Mouse (Mus musculus): ENCODE results near the gene Slc16a8.
A peak's percentile ranks its signal among the peaks of the same experiment; 100 is the strongest.

Slc16a8 gene

DNA sequence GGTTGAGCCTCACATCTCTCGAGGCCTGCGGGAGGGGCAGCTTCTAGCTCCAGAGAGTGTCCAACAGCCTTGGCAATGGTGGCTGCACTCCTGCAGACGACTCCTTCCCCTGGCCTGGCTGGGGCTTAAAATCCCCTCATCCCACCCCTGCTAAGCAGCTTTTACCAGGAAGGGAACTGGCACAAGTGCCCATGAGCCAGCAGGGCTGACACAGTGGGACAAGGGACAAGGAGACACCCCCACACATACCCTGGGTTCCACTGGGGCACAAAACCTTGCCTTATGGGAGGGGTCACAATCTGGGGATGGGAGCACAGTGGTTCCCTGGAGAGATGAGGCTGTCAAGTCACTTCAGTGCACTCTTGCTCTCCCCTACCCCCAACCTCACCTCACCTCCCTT is at the start of gene Slc16a8:
Slc16a8 (minus strand) TSS at position 101 of the 400 bp plus-strand sequence.
- DNase-seq = no peak

GRCm38 (mm10) chr15:79303725-79304124 is 49.2 kb upstream of the Slc16a8 start:
- no peak for DNase-seq

- DNase-seq = no peak
These were observed 45.1 kb upstream of the Slc16a8 start for GRCm38 (mm10) chr15:79299563-79300155.

- DNase-seq = no peak
These were observed 44.0 kb upstream of the Slc16a8 start for GRCm38 (mm10) chr15:79298553-79298952.

DNA sequence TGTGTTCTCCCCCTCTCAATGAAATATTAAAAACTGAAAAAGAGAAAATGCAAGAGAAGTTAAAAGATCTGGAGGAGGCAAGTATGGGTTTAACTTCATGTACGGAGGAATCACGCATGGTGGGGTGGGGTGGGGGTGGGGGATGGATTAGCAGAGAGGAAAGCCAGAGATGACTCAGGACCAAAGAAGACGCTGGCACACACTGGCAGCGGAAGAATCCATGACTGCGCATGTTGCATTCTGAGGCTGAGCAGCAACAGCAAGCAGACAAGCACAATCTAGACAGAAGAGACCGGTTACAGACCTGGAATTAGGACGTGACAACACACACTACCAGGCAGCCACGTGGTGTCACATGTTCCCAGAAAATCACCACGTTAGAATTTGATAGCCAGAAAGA is 38.2 kb upstream of the Slc16a8 start:
- no peak for DNase-seq

DNA sequence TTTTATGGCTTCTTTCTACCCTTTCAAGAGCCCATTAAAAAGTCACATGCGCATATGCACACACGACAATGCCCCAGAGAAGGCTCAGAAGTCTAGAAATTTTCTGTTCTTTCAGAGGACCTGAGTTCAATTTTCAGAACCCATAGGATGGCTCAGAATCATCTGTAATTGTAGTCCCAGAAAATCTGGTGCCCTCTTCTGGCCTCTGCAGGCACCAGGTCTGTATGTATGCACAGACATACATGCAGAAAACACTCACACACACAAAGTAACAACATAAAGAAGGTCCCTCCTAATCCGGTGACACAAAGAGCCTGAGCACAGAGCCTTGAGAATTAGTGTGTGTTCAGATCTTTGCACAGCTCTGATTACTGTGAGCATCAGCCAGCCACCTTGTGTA is 35.8 kb upstream of the Slc16a8 start:
- no peak for DNase-seq

GRCm38 (mm10) chr15:79289441-79289840 is 34.9 kb upstream of the Slc16a8 start:
- no peak for DNase-seq

DNA sequence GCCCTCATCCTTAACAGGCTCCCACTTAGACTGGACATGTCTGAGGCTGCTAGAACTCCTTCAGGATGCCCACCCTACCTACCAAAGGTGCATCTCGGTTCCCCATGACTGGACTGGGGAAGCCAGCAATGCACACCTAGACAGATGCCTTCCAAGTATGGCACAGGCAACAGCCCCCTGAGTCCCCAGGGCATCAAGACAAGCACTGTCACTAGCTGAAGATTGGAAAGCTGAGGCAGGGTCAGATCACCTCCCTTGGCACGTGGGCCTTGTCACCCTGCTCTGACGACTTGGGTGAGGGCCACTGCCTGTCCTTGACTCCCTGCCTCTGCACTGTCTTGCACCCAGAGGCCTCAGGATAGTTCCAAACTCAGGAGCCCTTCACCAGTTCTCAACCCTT is 33.8 kb upstream of the Slc16a8 start:
- DNase-seq = no peak

DNA sequence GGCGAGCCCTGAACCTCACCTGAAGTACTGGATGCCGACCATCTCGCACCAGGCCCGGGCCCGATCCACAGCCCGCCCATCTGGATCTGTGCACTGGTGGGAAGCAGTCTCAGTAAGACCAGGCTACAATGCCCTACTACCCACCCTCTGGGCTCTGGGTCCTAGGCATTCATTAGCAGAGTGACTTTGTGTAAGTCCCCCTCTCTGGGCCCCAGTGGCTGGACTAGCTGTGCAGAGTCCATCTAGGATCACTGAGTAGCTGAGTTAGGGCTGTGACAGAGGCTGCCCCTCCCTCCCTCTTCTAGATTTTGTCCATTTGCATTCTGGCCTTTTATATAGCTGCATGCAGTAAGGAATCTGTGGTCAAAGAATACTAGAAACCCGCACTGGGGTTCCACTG is 32.5 kb upstream of the Slc16a8 start:
- peak; percentile 58 for DNase-seq

DNA sequence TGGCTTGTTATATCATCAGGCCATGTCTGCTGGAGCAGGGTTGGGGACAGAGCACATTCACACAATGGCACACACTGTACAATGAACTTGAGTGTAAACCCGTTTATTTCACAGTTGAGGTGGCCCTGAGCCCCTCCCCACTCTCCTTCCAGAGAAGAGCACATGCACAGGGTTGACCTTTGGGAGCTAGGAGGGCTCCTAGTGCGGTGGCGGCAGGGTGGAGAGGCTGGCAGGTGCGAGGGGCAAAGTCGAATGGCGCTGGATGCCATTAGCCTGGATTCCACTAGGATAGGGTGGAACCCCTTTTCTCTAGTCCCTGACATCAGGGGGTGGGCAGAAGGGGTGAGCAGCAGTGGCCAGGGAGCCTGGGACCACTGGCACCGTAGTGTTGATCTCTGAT is 31.6 kb upstream of the Slc16a8 start:
- peak; percentile 79 for DNase-seq

DNA sequence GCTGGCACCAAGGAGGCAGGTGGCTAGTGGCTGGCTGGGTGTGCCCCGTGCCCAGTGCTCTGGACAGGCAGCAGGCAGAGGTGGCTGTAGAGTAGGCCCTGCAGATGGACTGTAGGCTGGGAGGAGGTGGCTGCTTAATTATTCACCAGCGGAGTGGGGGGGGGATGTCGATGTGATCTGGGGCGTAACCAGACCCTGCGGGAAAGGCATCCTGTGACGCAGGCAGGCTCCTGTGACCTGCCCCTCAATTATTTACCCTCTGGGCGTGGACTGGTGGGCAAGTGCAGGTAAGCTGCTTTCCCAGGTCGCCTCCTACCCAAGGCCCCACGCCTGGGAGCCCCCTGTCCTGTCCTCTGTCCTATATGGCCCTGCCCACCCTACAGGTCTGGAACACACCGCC is 30.8 kb upstream of the Slc16a8 start, which contains the start of gene Baiap2l2:
Baiap2l2 (minus strand) TSS at position 139 of the 400 bp plus-strand sequence.
- DNase-seq = peak; percentile 89

GRCm38 (mm10) chr15:79283371-79283770 is 28.8 kb upstream of the Slc16a8 start:
- peak; percentile 70 for DNase-seq

- no peak for DNase-seq
These were observed 27.9 kb upstream of the Slc16a8 start for GRCm38 (mm10) chr15:79282434-79282833.

GRCm38 (mm10) chr15:79281389-79281788 is 26.8 kb upstream of the Slc16a8 start:
- no peak for DNase-seq

DNA sequence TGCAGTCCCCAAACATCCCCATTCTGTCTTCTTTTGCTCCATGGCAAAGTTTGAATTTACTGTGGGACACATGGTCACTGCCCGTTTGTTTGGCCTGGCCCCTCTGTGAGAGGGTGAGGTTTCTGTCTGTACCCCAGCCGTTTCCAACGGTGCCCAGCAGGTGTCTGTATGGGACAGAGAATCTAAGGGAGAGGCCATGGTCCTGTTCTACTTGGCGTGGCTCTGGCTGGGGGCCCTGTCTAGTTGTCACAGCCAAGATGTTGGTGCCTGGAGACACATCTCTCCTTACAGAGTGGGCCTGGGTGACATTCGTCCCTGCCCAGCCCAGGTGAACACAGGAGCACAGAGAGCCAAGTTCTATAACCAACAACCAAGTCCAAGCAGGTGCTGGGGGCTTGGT is 26.3 kb upstream of the Slc16a8 start:
- no peak for DNase-seq

- no peak for DNase-seq
These were observed 25.6 kb upstream of the Slc16a8 start for GRCm38 (mm10) chr15:79280209-79280608.

DNA sequence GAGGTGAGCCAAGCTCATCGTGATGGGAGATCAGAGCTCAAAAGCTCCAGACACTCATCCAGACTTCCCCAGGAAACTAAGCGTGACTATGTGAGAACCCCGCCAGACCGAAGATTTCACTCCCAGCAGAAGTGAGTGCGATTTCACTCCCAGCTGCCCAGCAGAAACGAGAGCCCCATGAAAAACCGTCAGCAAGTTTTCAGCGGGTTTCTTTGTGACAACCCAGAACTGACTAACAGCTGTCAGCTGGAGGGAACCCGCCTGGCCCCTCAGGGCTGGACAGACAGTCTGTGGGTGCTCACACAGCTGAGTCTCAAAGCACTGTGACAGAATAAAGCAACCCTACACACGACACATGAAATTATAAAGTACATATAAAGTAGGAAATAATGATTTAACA is 23.2 kb upstream of the Slc16a8 start:
- DNase-seq = no peak

DNA sequence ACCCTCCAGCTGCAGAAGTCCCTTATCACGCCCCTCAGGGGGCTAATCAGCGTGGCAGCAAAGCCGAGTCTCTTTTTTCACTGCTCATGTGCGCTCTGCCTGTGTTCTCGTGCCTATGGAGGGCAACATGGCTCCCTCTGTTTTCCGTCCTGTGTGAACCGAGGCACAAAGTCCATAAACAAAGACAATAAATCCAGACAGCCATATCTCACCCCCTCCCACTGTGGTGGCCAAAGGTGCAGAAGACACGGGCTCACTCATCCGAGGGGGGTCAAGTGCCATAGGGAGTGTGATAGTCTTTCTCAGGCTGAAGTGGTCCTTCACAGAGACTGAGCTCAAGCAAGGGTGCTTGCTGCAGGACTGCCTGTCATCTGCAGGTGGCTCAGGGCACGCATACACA is 18.5 kb upstream of the Slc16a8 start:
- DNase-seq = no peak

GRCm38 (mm10) chr15:79271124-79271746 is 16.7 kb upstream of the Slc16a8 start:
- no peak for DNase-seq

- DNase-seq = peak; percentile 46
These were observed 16.0 kb upstream of the Slc16a8 start for GRCm38 (mm10) chr15:79270317-79271123.

- no peak for DNase-seq
These were observed 14.0 kb upstream of the Slc16a8 start for GRCm38 (mm10) chr15:79268521-79268920.

- no peak for DNase-seq
These were observed 10.8 kb upstream of the Slc16a8 start for GRCm38 (mm10) chr15:79265384-79265783.

DNA sequence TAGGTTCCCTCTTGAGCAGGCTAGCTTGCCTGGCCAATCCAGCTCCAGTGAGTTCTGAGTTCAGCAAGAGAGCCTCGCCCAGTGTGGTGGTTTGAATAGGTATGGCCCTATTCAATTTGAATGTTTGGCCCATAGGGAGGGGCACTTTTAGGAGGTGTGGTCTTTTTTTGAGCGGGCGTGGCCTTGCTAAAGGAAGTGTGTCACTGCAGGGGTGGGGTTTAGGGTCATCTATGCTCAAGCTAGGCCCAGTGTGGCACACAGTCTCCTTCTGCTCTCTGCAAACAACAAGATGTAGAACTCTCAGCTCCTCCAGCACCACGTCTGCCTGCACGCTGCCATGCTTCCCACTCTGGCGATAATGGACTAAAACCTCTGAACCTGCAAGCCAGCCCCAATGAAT is 9.2 kb upstream of the Slc16a8 start:
- DNase-seq = no peak

DNA sequence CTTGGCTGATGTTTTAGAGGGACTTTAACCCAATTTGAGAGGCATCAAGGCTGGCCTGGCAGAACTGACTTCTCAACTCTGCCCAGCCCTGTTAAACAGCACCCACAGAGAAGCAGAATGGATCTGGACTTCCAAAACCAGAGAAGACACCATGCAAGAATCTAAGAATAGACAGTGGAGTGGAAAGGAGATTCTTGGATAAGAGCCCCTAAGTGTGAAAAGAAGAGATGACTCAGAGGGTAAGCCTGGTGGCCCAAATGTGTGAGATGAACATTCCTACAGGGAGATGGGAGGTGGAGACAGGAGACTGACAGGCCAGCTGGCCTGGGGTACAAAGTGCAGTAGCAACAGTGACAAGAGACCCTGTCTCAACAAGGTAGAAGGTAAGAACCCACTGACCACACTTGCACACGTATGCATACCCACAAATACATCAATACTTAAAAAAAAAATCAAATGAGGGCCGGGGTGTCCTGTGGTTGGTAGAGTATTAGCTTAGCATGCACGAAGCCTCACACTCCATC is 8.3 kb upstream of the Slc16a8 start:
- DNase-seq = no peak

All from kidney, adult 11 months (tissue).